Mouse (Mus musculus) embryo, embryonic 10 days (tissue): ENCODE measurements at regions not wholly inside any gene's neighbourhood (a gene's known extent, or its start where the extent isn't known, plus 50 kb on each side); places are given as distances from the start of the nearest gene placed in this dataset.

Source experiments
- DNase-seq: peaks from one replicate; pipeline ENCODE4 v3.0.0-alpha.2; 2015; ENCODE audit warnings: low spot score

GRCm38 (mm10) chr13:99097606-99098545 lies 86.7 kb upstream of the Zfp366 start:
- no peak for DNase-seq

- no peak for DNase-seq
These were observed 87.8 kb upstream of the Zfp366 start for GRCm38 (mm10) chr13:99096837-99097236.

DNA sequence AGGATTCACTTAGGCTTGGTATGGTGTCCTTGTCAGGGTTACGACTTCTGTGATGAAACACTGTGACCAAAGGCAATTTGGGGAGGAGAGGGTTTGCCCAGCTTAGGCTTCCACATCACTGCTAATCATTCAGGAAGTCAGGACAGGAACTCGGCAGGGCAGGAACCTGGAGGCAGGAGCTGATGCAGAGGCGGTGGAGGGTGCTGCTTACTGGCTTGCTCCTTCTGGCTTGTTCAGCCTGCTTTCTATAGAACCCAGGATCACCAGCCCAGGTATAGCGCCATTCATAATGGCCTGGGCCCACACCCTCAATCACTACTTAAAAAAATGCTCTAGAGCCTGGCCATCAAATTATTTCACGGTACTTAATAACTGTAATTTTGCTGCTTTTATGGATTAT lies 89.6 kb upstream of the Zfp366 start:
- DNase-seq, result no peak

- DNase-seq, result no peak
These were observed 90.4 kb upstream of the Zfp366 start for GRCm38 (mm10) chr13:99094221-99094620.

GRCm38 (mm10) chr13:99093269-99093668 lies 91.4 kb upstream of the Zfp366 start:
- peak; percentile 89 for DNase-seq

GRCm38 (mm10) chr13:99092279-99092930 lies 92.2 kb upstream of the Zfp366 start:
- DNase-seq, result peak; percentile 67

DNA sequence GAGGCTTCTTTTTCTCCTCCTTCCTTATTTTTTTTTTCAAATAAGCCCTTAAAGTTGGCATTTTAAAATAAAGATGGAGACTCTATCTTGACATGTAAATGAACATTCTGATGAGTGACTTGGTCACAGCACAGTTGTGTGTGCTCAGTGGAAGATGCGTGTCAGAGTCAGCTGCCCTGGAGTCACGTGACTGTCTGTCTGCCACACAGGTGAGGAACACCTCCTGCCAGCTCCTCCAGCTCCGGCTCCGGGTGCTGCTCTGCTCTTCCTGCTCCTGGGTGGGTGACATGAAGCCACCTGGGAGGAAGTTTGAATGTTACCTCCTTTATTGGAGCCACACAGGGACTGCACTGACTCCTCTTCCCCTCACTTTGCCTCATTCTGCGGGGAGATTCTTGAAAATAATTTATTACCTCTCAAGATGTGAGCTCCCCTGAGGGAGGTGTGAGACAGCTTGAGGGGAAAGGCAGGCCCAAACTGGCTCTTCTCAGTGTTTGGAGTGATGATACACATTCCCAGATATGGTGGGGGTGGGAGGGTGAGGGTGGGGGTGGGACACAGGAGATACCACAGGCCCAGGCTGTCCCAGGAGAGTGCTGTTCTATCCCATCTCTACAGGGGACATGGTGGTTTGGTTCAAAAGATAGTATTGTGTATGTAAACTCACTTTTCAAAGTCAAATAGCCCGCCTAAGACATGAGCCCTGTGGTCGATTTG lies 92.9 kb upstream of the Zfp366 start:
- DNase-seq, result no peak

DNA sequence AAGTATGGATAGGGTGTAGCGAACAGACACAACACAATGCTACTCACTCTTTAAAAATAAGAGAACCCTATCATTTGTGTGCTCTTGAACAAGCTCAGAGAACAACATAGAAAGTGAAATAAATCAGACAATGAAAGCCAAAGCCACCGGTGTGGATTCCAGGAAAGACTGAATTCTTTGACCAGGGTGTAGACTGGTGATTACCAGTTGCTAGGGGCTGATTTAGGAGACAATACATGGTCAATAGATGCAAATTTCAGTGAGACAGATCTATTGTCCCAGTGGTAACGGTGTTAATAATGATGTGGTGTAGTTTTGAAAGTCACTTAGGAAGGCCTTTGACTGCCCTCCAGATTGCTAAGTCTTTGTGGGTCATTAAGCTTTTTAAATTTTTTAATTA lies 94.3 kb upstream of the Zfp366 start:
- no peak for DNase-seq

- no peak for DNase-seq
These were observed 96.3 kb upstream of the Zfp366 start for GRCm38 (mm10) chr13:99088285-99088684.

- no peak for DNase-seq
These were observed 95.0 kb upstream of the 1700024P04Rik start for GRCm38 (mm10) chr13:99079331-99079761.

DNA sequence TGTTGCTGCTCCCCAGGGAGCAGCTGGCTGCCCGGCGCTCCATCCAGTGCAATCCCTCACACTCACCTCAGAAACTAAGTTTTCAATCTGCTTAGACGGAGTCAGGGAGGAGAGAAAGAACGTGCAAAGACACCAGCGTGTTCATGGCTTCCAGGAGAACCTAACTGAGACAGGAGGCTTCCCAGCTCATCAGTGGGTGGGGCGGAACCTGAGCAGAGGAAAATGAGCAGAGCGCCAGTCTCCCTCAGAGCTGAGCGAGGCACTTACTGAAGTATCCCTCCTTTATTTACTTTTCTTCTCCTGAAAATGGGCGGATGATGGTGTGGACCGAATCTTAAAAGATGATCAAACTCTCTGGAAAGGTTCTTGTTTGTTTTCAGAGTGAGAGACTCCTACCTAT lies 94.3 kb upstream of the 1700024P04Rik start:
- no peak for DNase-seq

DNA sequence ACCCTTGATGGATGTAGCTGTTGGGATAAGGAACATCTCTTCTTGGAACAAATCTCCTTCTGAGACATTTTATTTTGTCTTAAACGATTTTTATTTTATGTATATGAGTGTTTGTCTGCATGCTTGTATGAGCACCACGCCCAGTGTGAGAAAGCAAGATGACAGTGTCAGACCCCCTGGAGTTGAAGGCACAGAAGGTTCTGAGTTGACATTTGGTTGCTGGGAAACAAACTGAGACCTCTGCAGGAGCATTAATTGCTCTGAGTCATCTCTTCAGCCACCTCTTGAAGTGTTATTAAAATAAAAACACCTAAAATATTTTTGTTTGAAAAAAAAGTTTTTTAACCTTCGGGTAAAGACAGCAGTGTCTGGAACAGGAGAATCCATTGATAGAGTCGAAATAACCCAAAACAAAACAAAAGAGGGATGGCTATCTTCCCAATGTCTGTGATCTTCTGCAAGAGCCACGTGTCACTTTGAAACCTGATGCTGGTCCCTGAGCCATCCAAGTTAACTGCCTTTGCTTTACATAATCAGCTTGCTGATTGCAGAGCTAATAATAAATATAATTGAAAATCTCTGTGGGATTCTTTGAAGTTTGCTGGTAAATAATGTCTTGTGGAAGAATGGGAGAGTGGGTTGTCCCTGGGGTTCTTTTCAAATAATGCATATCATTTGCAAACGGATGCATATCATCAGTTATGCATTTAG lies 92.8 kb upstream of the 1700024P04Rik start:
- no peak for DNase-seq

DNA sequence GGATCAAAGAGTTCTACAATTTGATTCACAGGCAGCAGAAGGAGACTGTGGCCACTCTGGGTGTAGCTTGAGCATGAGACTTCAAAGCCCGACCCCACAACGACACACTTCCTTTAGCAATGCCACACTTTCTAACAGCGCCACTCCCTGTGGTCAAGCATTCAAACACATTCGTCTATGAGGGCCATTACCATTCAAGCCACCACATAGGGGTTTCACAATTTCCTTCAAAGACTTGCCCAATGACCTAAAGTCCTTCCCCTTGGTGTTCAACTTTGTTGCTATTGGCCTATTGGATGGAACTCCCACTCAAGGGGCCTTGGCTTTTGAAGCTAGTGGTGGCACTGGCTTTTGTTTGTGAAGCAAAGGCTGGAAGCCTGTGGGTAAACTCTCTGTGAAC lies 91.1 kb upstream of the 1700024P04Rik start:
- DNase-seq, result no peak

DNA sequence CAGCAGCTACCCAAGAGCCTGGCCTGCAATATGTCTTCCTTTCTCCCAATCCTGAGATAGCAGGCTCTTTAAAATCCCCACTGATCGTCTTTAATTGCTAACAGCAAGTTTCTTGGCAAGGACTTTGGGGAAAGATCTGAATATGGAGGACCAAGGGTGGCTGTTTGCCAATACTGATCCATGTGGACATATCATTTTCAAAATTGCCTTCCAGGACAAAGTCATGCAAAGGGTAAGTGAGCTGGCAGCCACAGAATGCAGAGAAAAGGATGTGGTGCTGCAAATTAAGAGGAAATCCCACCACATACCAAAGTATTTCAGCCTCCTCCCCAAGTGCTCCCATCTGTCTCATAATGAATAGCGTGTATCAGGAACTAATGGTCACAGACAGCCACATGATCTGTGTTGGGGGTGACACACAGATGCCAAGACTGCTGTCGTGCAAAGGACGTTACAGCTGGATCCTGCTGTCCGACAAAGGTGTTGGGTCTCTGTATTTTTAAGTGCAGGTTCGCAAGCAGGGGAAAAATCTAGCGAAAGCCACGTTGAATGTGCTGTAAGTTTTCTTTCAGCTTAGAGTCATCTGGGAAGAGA lies 87.6 kb upstream of the 1700024P04Rik start:
- no peak for DNase-seq

GRCm38 (mm10) chr13:99071413-99071812 lies 87.0 kb upstream of the 1700024P04Rik start:
- DNase-seq, result no peak

DNA sequence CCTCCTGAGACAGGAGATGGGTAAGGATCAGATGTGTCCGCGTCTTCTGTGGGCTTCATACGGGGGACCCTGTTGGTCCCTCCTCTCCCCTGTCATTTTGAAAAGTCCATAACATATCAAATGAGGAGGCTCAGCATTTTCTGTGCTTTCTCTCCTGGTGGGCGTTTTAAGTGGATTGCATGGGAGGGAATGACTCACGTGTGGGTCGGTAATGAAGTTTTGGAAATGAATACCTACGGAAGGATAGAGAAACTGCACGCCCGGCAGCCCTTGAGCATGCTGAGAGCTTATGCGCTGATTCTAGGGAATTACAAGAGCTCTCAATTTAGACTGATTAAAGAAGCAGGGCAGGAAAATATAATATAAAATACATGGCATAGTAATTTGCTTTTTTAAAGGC lies 85.4 kb upstream of the 1700024P04Rik start:
- no peak for DNase-seq

DNA sequence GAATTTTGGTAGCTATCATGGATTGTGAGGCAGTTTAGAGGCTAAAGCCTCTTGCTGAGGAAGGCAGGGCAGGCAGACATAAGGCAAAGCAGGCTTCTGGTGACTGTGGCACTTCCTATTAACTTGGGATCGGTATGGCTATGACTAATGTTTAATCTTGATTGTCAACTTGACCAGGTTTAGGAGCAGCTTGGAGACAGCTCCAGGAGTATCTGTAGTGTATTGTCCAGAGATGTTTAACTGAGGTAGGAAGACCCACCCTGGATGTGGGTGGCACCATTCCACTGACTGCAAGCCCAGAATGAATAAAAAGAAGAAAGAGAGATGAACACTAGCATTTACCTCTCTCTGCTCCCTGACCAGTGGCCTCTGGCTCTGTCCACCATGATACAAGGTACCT lies 83.1 kb upstream of the 1700024P04Rik start:
- no peak for DNase-seq

DNA sequence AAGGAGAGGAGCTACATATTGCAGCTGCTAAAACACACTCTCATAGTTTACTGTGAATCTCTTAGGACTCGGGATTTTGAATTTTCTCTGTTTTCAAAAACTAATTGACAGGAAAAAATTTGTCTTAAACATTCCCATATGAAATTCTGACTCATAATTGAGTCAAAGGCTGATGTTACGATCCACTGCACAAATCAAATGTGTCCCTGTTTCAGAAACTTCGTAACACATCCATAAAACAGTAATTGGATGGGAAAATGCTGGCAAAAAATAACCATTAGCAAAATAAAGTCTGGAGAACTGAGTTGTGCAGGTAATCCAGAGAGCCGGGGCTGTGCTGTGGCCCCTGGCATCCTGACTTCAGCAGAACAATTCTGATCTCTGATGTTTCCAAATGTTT lies 79.1 kb upstream of the 1700024P04Rik start:
- DNase-seq, result no peak

DNA sequence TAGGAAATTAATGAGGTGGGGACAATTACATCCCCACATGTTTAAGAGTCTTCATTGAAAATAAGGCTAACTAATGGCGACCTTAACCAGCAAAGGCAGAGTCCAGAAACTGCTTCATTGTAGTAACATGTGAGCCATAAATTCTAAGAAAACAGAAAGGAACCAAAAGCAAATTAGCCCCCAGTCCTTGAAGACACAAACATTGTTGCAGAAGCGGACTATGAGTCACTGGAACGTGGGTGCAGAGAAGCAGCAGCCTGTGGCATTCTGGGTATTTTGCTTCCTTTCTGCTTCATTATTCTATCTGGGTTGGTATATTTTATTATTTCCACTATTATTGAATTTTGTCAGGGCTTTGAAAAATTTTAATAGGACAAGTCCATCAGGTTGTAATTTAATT lies 78.6 kb upstream of the 1700024P04Rik start:
- DNase-seq, result no peak

DNA sequence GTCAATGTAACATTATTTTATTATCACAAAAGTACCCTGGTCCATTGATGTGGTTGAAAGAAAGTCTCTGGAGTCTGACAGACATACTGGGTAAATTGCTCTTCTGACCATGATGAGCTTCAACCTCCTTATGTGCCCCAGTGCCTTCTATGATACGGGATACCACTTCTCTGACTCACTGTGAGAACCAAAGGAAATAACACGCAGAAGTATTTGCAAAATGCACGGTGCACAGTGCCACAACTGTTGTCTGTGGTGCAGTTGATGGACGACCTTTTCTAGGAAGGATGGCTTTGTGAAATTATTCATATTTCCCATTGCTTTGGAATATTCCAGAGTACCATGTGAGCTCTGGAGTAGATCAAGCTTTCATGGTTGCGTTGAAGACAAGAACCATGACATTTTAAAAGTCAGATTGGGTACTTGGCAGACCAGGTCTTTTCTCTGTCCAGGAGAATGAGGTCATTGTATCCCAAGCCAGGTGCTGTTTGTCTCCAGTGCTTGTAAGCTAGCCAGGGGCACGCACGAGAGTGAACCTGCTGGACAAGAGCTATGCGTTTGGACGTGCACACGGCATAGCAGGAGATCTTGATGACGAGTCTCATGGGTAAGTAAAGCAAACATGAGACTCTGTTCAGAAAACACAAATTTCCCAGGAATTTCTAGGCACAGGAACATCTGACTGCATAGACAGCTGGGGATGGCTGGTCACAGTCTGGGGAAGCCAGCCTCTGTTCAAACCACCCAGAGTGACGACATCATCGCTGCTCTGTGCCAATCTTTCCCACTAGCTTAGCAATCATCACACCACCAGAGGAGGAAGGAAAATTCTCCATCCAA lies 74.0 kb upstream of the 1700024P04Rik start:
- no peak for DNase-seq

- DNase-seq, result no peak
These were observed 73.3 kb upstream of the 1700024P04Rik start for GRCm38 (mm10) chr13:99057696-99058095.
